Mouse (Mus musculus): ENCODE results near the gene Fzd5.

Gene Fzd5

DNA sequence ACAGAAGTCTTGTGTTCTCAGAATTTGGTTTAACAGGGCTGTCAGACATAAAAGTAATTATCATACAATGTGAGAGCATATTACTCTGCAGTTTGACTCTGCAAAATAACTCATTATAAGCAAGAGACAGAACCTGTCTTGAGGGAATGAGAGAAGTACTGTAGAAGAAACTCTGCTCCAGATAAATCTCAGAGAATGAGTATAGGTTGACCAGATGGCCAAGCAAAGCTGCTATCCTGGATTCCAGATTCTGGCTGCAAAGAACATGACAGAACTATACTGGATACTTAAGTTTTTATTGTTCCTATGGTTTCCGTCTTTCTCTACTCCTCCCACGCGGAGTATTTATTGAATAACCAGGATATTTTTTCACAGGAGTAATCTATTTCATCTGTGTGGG, 54.5 kb downstream of the Fzd5 start:
- no peak for DNase-seq

- no peak for DNase-seq
Measured at GRCm38 (mm10) chr1:64681499-64681898, 56.1 kb downstream of the Fzd5 start.
